Mouse (Mus musculus): ENCODE results near the gene Atxn2. TPM values are rescaled to one million over a fixed set of nuclear protein-coding genes. Genes with fewer than 3 reads are reported as not detected.
A peak's percentile ranks its signal among the peaks of the same experiment; 100 is the strongest.
"Not testable (repeated sequence)": the region's sequence is repeated elsewhere in the genome, so short reads cannot be mapped to it uniquely, and the experiment has no call there.

Atxn2 gene
- polyA plus RNA-seq, 1 experiment from 2014 or later, result 40.5 TPM

DNA sequence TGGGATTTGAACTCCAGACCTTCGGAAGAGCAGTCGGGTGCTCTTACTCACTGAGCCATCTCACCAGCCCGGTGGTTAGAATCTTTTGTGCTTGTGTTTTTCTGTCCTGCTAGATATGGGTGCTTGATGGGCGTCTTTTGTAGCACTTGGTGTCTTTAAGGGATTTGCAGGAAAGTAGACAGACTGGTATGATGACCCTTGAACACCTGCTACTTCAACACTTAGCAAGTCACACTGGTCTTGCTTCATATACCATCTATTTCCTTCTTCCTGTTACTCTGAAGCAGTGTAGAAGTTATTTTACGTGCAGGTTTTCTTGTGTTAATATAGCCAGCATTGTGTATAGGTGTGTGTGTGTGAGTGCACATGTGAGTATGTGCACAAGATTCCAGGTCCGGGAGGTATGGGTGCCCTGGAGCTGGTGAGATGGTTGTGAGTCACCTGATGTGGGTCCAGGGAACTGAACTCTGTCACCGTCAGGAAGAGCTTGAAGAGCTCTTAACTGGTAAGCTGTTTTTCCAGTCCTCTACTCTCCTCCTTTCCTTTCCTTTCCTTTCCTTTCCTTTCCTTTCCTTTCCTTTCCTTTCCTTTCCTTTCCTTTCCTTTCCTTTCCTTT lies 27.5 kb downstream of the Atxn2 start:
- H3K9me3 ChIP-seq (replicated peaks), result 0 out of 2 replicates have a peak, but pooled peaks cover 5% of the 10 kb centered on the region
- H3K9ac ChIP-seq, result no peak overlapping the region
- H3K4me1 ChIP-seq, result peaks cover 21% of the 10 kb centered on the region
- H3K36me3 ChIP-seq, result peaks cover 24% of the 10 kb centered on the region
- H3K27ac ChIP-seq, result no peak overlapping the region
- 79% methylated on average over 7 of the region's 7 CpGs for WGBS (ENCODE audit: insufficient replicate concordance)
- H3K4me2 ChIP-seq, result no peak overlapping the region
- no peak overlapping the region for H3K4me3 ChIP-seq
- no peak for ATAC-seq
- no peaks in the 10 kb centered on the region for H3K27me3 ChIP-seq (replicated peaks)

DNA sequence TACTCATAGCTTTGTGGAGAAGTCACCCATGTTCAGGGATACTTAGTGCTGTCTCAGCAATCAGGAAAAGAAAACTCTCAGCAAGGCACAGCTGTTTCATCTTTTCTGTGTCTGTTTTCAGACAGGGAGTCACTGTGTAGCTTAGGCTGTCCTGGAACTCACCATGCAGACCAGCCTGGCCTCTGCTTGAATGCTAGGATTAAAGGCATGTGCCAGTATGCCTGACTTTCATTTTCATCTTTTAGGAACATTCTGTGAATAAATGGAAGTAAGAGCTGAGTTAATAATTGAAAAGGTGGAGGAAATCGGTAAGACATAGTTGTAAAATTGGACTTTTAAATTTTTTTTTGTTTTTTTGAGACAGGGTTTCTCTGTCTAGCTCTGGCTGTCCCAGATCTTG lies 29.4 kb downstream of the Atxn2 start:
- no peaks in the 10 kb centered on the region for H3K27me3 ChIP-seq (replicated peaks)
- 90% methylated on average over 1 of the region's 1 CpGs for WGBS (ENCODE audit: insufficient replicate concordance)
- no peaks in the 10 kb centered on the region for H3K9me3 ChIP-seq (replicated peaks)
- ATAC-seq, result no peak
- no peak overlapping the region for H3K27ac ChIP-seq
- H3K9ac ChIP-seq, result no peak overlapping the region
- no peak overlapping the region for H3K4me2 ChIP-seq
- H3K4me3 ChIP-seq, result no peak overlapping the region
- peaks cover 21% of the 10 kb centered on the region for H3K4me1 ChIP-seq
- peaks cover 6% of the 10 kb centered on the region; the same call in 1 of the 2 replicates for H3K36me3 ChIP-seq

DNA sequence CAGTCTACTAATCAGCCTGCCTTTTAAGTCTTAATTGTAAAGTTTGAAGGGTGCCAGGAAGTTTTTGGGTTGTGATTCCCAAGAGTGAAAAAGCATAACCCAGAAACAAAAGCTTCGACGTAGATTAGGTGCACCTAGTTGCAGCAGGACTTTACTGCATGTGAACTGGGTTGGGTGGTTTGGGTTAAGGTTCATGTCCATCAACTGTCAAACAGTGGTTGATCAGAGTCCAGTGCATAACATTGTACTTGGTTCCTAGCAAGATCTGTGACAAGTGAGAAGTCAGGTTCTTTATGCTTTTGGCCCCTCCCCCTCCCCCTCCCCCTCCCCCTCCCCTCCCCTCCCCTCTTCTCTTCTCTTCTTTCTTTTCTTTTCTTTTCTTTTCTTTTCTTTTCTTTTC lies 31.8 kb downstream of the Atxn2 start:
- no peak overlapping the region for H3K4me3 ChIP-seq
- no peak for ATAC-seq
- H3K27ac ChIP-seq, result no peak overlapping the region
- H3K4me1 ChIP-seq, result peaks cover 36% of the 10 kb centered on the region
- no peaks in the 10 kb centered on the region for H3K9me3 ChIP-seq (replicated peaks)
- peaks cover 11% of the 10 kb centered on the region for H3K36me3 ChIP-seq
- H3K27me3 ChIP-seq (replicated peaks), result no peaks in the 10 kb centered on the region
- no peak overlapping the region for H3K9ac ChIP-seq
- no peak overlapping the region for H3K4me2 ChIP-seq
- WGBS (ENCODE audit: insufficient replicate concordance), result 85% methylated on average over 2 of the region's 2 CpGs

DNA sequence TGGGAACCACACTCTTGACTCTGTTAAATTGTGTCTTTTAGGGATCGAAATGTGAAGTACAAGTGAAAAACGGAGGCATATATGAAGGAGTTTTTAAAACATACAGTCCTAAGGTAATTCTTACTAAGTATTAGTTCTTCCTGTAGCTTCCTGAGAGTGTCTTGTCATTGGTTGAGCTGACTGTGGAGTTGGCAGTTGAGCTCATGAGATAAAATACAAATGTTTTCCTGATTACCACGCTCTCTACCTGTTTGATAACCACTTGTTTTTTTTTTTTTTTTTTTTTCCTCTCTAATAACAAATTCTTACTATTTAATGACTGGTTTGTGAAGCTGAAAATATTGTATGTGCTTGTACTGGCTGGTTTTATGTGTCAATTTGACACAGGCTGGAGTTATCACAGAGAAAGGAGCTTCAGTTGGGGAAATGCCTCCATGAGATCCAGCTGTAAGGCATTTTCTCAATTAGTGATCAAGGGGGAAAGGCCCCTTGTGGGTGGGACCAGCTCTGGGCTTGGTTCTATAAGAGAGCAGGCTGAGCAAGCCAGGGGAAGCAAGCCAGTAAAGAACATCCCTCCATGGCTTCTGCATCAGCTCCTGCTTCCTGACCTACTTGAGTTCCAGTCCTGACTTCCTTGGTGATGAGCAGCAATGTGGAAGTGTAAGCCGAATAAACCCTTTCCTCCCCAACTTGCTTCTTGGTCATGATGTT lies 36.9 kb downstream of the Atxn2 start:
- H3K27me3 ChIP-seq (replicated peaks); H3K9ac ChIP-seq; H3K9me3 ChIP-seq (replicated peaks); H3K4me3 ChIP-seq: not testable (repeated sequence)
- Histone ChIP-seq H3K4me1 (peaks cover 38% of the 10 kb centered on the region), H3K36me3 (peaks cover 47% of the 10 kb centered on the region), H3K27ac (peak overlapping the region; percentile 68), H3K4me2 (peak overlapping the region; percentile 32)
- 58% methylated on average over 4 of the region's 4 CpGs for WGBS (ENCODE audit: insufficient replicate concordance)
- peak; percentile 68 for ATAC-seq

DNA sequence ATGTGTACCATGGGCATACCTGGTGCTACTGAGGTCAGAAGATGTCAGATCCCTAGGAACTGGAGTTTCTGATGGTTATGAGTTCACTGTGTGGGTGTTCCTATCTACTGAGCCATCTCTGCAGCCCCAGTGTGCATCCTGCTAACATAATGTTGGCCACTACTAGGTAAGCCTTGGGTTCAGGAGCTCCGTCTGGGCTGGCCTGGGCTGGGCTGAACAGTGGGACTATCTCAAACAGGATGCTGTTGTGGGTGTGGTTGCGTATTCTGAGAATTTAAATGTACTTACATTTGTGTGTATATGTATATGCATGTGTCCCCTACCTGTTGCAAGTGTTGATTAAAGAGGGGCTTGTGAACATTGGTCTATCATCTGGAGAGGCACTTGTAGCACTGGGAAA lies 38.5 kb downstream of the Atxn2 start:
- H3K27me3 ChIP-seq (replicated peaks), result no peaks in the 10 kb centered on the region
- ATAC-seq, result peak; percentile 81
- peaks cover 38% of the 10 kb centered on the region for H3K4me1 ChIP-seq
- 50% methylated on average over 2 of the region's 2 CpGs for WGBS (ENCODE audit: insufficient replicate concordance)
- H3K4me2 ChIP-seq, result peak overlapping the region; percentile 15; the same call in 1 of the 2 replicates
- no peak overlapping the region for H3K9ac ChIP-seq
- H3K9me3 ChIP-seq (replicated peaks), result no peaks in the 10 kb centered on the region
- no peak overlapping the region for H3K4me3 ChIP-seq
- H3K27ac ChIP-seq, result no peak overlapping the region
- peaks cover 59% of the 10 kb centered on the region for H3K36me3 ChIP-seq

DNA sequence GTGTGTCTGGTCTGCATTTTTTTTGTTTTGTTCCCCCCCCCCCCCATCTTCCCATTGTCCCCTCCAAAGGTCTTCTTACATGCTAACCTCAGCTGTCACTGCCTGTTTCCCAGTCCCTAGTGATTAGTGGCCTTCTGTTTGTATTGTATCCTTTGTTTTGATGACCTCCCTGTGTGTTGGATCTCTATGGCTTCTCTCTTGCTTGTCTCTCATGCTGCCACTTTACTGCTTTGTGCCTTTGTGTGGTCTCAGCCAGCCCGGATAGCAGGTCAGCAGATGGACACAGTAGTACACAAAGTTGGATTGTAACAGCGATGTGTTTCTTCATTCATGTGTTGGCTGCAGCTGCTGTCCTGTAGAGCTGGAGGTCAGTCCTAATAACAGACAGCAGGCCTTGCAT lies 46.8 kb downstream of the Atxn2 start:
- ATAC-seq, result no peak
- Histone ChIP-seq H3K36me3 (peaks cover 83% of the 10 kb centered on the region), H3K27ac (no peak overlapping the region), H3K4me1 (peaks cover 4% of the 10 kb centered on the region; the same call in 1 of the 2 replicates), H3K4me3 (no peak overlapping the region), H3K9me3 (replicated peaks) (no peaks in the 10 kb centered on the region), H3K9ac (no peak overlapping the region), H3K27me3 (replicated peaks) (no peaks in the 10 kb centered on the region), H3K4me2 (no peak overlapping the region)
- 79% methylated on average over 2 of the region's 2 CpGs for WGBS (ENCODE audit: insufficient replicate concordance)

DNA sequence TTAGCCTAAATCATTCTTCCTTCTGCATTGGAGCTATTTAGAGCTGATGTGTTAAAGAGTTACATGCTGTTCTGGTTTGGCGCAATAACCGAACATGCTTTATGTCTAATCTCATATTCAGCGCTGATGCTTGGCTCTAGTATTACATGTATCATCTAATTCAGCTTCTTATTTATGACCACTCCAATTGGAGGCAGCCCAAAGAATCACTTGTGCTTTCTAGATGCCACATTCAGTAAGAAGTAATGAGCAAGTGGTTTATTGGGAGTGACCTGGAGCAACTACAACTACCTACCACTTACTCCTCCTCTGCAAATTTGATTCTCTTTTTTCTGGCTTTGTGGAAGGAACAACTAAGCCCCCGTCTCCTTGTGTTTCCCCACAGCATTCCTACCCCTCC lies 47.2 kb downstream of the Atxn2 start:
- WGBS (ENCODE audit: insufficient replicate concordance), result 92% methylated on average over 4 of the region's 4 CpGs
- no peak overlapping the region for H3K9ac ChIP-seq
- H3K36me3 ChIP-seq, result peaks cover 82% of the 10 kb centered on the region
- H3K27ac ChIP-seq, result no peak overlapping the region
- H3K9me3 ChIP-seq (replicated peaks), result no peaks in the 10 kb centered on the region
- H3K4me1 ChIP-seq, result peaks cover 5% of the 10 kb centered on the region; the same call in 1 of the 2 replicates
- no peaks in the 10 kb centered on the region for H3K27me3 ChIP-seq (replicated peaks)
- no peak for ATAC-seq
- H3K4me3 ChIP-seq, result no peak overlapping the region
- no peak overlapping the region for H3K4me2 ChIP-seq

DNA sequence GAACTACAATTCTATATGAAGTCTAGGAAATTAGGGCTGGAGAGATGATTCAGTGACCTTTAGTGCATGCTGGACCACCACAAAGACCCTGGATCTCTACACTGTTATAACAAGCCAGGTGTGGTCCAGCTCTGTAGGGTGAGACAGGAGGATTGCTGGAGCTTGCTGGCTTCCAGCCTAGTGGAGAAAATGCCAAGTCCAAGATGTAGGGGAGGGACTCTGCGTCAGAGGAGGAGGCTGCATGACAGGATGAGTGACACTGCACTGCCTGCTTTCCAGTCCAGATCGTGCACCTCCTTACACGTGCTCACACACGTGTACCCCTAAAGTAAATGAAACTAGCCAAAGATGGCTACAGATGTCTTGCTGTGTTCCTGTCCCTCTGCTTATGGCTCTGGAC lies 48.8 kb downstream of the Atxn2 start:
- Histone ChIP-seq H3K9me3 (replicated peaks) (no peaks in the 10 kb centered on the region), H3K36me3 (peaks cover 82% of the 10 kb centered on the region), H3K27me3 (replicated peaks) (no peaks in the 10 kb centered on the region), H3K27ac (no peak overlapping the region), H3K9ac (no peak overlapping the region), H3K4me2 (no peak overlapping the region), H3K4me1 (peaks cover 9% of the 10 kb centered on the region; the same call in 1 of the 2 replicates), H3K4me3 (no peak overlapping the region)
- WGBS (ENCODE audit: insufficient replicate concordance), result 91% methylated on average over 4 of the region's 4 CpGs
- ATAC-seq, result no peak

DNA sequence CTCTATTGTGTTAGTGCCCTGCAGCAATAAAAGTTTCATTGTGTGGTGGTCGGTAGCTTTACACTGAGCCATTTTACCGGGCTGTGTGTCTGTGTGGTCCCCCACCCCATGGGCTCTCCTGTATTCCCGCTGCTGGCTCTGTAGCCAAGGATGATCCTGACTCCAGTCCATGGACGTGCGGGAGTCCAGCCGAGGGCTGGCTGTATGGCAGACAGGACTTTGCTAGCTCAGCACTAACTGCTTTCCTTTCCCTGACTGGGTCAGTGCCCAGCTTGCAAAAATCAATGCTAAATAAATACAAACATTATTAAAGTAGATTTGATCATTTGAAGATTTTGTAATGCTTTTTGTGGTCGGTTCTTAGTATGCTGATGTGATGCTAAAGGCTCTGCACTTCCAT lies 50.3 kb downstream of the Atxn2 start:
- Histone ChIP-seq H3K27me3 (replicated peaks) (no peaks in the 10 kb centered on the region), H3K4me1 (peaks cover 9% of the 10 kb centered on the region; the same call in 1 of the 2 replicates)
- 84% methylated on average over 7 of the region's 7 CpGs for WGBS (ENCODE audit: insufficient replicate concordance)

DNA sequence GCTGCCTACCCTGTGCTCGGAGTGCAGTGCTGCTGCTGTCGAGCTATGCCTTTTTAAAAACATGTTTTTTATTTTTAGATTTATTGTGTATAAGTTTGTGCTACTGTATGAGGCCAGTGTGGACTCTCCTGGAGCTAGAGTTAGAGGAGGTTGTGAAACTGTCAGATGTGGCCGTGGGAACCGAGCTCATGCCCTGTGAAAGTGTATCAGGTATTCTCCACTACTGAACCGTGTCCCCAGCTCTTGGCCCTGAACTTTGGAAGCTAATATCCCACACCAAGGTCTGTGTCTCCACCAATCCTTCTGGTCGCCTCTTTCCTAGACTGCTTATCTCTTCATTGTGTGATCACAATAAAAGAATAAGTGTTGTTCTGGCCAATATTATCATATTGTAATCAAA lies 51.8 kb downstream of the Atxn2 start:
- WGBS (ENCODE audit: insufficient replicate concordance), result 78% methylated on average over 6 of the region's 6 CpGs
- Histone ChIP-seq H3K4me1 (peaks cover 9% of the 10 kb centered on the region; the same call in 1 of the 2 replicates), H3K27ac (no peak overlapping the region), H3K9ac (no peak overlapping the region), H3K4me2 (no peak overlapping the region), H3K36me3 (peaks cover 70% of the 10 kb centered on the region), H3K9me3 (replicated peaks) (no peaks in the 10 kb centered on the region), H3K27me3 (replicated peaks) (no peaks in the 10 kb centered on the region), H3K4me3 (no peak overlapping the region)
- no peak for ATAC-seq

More for the DNA sequence above, 50.3 kb downstream of the Atxn2 start:
- H3K9ac ChIP-seq, result no peak overlapping the region
- H3K4me2 ChIP-seq, result no peak overlapping the region
- no peak overlapping the region for H3K27ac ChIP-seq
- H3K36me3 ChIP-seq, result peaks cover 78% of the 10 kb centered on the region
- no peak for ATAC-seq
- H3K4me3 ChIP-seq, result no peak overlapping the region
- no peaks in the 10 kb centered on the region for H3K9me3 ChIP-seq (replicated peaks)

DNA sequence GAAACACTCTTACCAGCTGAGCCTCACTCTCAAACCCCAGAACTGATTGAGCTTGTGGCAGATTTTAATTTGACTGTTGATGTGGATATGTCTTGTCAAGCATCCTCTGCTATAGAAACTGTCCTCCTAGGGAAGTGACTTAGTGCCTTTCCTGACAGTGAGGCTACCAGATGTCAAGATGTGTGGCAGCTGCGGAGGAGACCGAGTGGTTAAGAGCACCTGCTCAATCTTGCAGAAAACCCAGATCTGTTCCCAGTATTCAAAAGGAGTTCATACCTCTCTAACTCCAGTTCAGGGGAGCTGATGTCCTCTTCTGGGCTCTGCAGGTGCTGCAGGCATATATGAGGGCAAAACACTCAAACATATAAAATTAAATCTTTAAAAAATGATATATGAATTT lies 53.9 kb downstream of the Atxn2 start:
- H3K9ac ChIP-seq, result no peak overlapping the region
- no peaks in the 10 kb centered on the region for H3K27me3 ChIP-seq (replicated peaks)
- no peaks in the 10 kb centered on the region for H3K9me3 ChIP-seq (replicated peaks)
- WGBS (ENCODE audit: insufficient replicate concordance), result 81% methylated on average over 2 of the region's 2 CpGs
- no peak overlapping the region for H3K27ac ChIP-seq
- peaks cover 17% of the 10 kb centered on the region for H3K4me1 ChIP-seq
- H3K4me2 ChIP-seq, result no peak overlapping the region
- H3K4me3 ChIP-seq, result no peak overlapping the region
- ATAC-seq, result no peak
- peaks cover 55% of the 10 kb centered on the region for H3K36me3 ChIP-seq

DNA sequence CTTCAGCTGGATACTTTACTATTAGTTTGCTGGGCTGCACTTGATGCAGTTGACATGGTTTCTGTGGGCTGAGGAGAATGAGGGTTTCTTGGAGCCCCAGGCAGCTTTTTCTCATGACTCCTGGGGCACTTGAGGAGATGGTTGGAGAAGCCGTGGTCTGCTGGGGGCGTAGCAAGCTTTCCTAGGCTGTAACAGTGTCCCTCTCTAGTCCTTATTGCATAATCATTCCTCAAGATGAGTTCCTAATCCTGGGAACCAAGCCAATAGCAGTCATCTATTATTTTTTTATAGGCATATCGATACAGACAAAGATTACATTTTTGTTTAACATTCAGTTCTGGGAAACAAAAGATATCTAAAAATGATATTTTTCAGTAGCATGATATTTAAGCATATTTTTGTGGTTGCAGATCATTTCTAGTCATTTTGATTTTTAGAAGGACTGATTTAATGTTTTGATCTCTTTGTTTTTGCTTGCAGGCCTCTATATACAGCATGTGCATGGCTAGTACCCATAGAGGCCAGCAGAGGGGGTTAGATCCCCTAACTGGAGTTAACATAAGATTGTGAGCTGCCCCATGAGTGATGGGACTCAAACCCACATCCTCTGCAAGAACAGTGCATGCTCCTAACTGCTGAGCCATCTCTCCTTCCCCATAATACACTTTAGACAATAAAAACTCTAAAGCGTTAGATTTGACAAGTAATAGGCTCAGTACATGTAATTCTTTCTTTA lies 55.1 kb downstream of the Atxn2 start:
- Histone ChIP-seq H3K27ac (no peak overlapping the region), H3K4me1 (peaks cover 27% of the 10 kb centered on the region), H3K9ac (no peak overlapping the region), H3K9me3 (replicated peaks) (no peaks in the 10 kb centered on the region), H3K4me3 (no peak overlapping the region), H3K36me3 (peaks cover 47% of the 10 kb centered on the region), H3K27me3 (replicated peaks) (no peaks in the 10 kb centered on the region), H3K4me2 (no peak overlapping the region)
- ATAC-seq, result no peak
- WGBS (ENCODE audit: insufficient replicate concordance), result 93% methylated on average over 4 of the region's 4 CpGs
